Mouse (Mus musculus): ENCODE measurements at regions not wholly inside any gene's neighbourhood (a gene's known extent, or its start where the extent isn't known, plus 50 kb on each side); places are given as distances from the start of the nearest gene placed in this dataset.
A peak's percentile ranks its signal among the peaks of the same experiment; 100 is the strongest.
"Not testable (repeated sequence)": the region's sequence is repeated elsewhere in the genome, so short reads cannot be mapped to it uniquely, and the experiment has no call there.

GRCm38 (mm10) chr13:52310954-52311353 is 220.1 kb downstream of the Diras2 start:
- DNase-seq (ENCODE audit: low spot score) (no peak), ATAC-seq (ENCODE audit: low FRiP score, low TSS enrichment) (no peak)
- no peak for TF ChIP-seq CTCF (IDR thresholded peaks at IDR 0.05; ENCODE audit: low read depth)
- no peak for TF ChIP-seq EP300 (optimal IDR thresholded peaks at IDR 0.05)
- Histone ChIP-seq H3K4me1 (replicated peaks; ENCODE audit: control insufficient read depth, insufficient read depth) (no peaks in the 10 kb centered on the region), H3K9ac (ENCODE audit: low read length) (no peak overlapping the region), H3K4me3 (ENCODE audit: low read depth, low read length) (no peak overlapping the region), H3K27ac (replicated peaks) (no peak overlapping the region), H3K36me3 (ENCODE audit: control insufficient read depth, insufficient read depth, low read length) (no peaks in the 10 kb centered on the region), H3K4me2 (replicated peaks; ENCODE audit: low read depth) (no peak overlapping the region), H3K27me3 (ENCODE audit: control insufficient read depth, insufficient read depth, low read length) (no peaks in the 10 kb centered on the region), H3K9me3 (ENCODE audit: control insufficient read depth, low read length) (no peaks in the 10 kb centered on the region)
- 30% methylated on average over 2 of the region's 2 CpGs for WGBS

- Histone ChIP-seq H3K9ac (ENCODE audit: low read length) (no peak overlapping the region), H3K4me2 (replicated peaks; ENCODE audit: low read depth) (no peak overlapping the region), H3K27me3 (ENCODE audit: control insufficient read depth, insufficient read depth, low read length) (no peaks in the 10 kb centered on the region), H3K4me1 (replicated peaks; ENCODE audit: control insufficient read depth, insufficient read depth) (no peaks in the 10 kb centered on the region), H3K36me3 (ENCODE audit: control insufficient read depth, insufficient read depth, low read length) (no peaks in the 10 kb centered on the region), H3K9me3 (ENCODE audit: control insufficient read depth, low read length) (no peaks in the 10 kb centered on the region), H3K27ac (replicated peaks) (no peak overlapping the region), H3K4me3 (ENCODE audit: low read depth, low read length) (no peak overlapping the region)
- WGBS, result 84% methylated on average over 2 of the region's 2 CpGs
- ATAC-seq (ENCODE audit: low FRiP score, low TSS enrichment) (no peak), DNase-seq (ENCODE audit: low spot score) (no peak)
- TF ChIP-seq EP300 (optimal IDR thresholded peaks at IDR 0.05) (no peak), CTCF (IDR thresholded peaks at IDR 0.05; ENCODE audit: low read depth) (no peak)
These were observed 212.8 kb downstream of the Diras2 start for GRCm38 (mm10) chr13:52318276-52318675.

- H3K27me3 ChIP-seq (ENCODE audit: control insufficient read depth, insufficient read depth, low read length), result no peaks in the 10 kb centered on the region
- no peaks in the 10 kb centered on the region for H3K9me3 ChIP-seq (ENCODE audit: control insufficient read depth, low read length)
- 48% methylated on average over 3 of the region's 3 CpGs for WGBS
- no peaks in the 10 kb centered on the region for H3K36me3 ChIP-seq (ENCODE audit: control insufficient read depth, insufficient read depth, low read length)
- DNase-seq (ENCODE audit: low spot score) (peak; percentile 30), ATAC-seq (ENCODE audit: low FRiP score, low TSS enrichment) (no peak)
- no peak overlapping the region for H3K27ac ChIP-seq (replicated peaks)
- TF ChIP-seq EP300 (optimal IDR thresholded peaks at IDR 0.05), result no peak
- TF ChIP-seq CTCF (IDR thresholded peaks at IDR 0.05; ENCODE audit: low read depth), result no peak
- H3K4me1 ChIP-seq (replicated peaks; ENCODE audit: control insufficient read depth, insufficient read depth), result no peaks in the 10 kb centered on the region
- H3K4me3 ChIP-seq (ENCODE audit: low read depth, low read length), result no peak overlapping the region
- no peak overlapping the region for H3K4me2 ChIP-seq (replicated peaks; ENCODE audit: low read depth)
- H3K9ac ChIP-seq (ENCODE audit: low read length), result no peak overlapping the region
These were observed 207.4 kb downstream of the Diras2 start for GRCm38 (mm10) chr13:52323691-52324090.

GRCm38 (mm10) chr13:52324378-52324777 is 206.7 kb downstream of the Diras2 start:
- not testable (repeated sequence) for H3K27ac ChIP-seq (replicated peaks); H3K9me3 ChIP-seq (ENCODE audit: control insufficient read depth, low read length); H3K9ac ChIP-seq (ENCODE audit: low read length); H3K4me3 ChIP-seq (ENCODE audit: low read depth, low read length); H3K36me3 ChIP-seq (ENCODE audit: control insufficient read depth, insufficient read depth, low read length); H3K4me2 ChIP-seq (replicated peaks; ENCODE audit: low read depth); H3K27me3 ChIP-seq (ENCODE audit: control insufficient read depth, insufficient read depth, low read length); H3K4me1 ChIP-seq (replicated peaks; ENCODE audit: control insufficient read depth, insufficient read depth); DNase-seq (ENCODE audit: low spot score)
- 67% methylated on average over 3 of the region's 3 CpGs for WGBS
- 0 out of 2 replicates have a peak, but pooled peaks have one; percentile 40 for ATAC-seq (ENCODE audit: low FRiP score, low TSS enrichment)

GRCm38 (mm10) chr13:52325647-52326046 is 205.4 kb downstream of the Diras2 start:
- H3K4me3 ChIP-seq (ENCODE audit: low read depth, low read length); DNase-seq (ENCODE audit: low spot score); H3K4me1 ChIP-seq (replicated peaks; ENCODE audit: control insufficient read depth, insufficient read depth); H3K27ac ChIP-seq (replicated peaks); ATAC-seq (ENCODE audit: low FRiP score, low TSS enrichment); H3K9ac ChIP-seq (ENCODE audit: low read length); H3K36me3 ChIP-seq (ENCODE audit: control insufficient read depth, insufficient read depth, low read length); H3K4me2 ChIP-seq (replicated peaks; ENCODE audit: low read depth); H3K27me3 ChIP-seq (ENCODE audit: control insufficient read depth, insufficient read depth, low read length); H3K9me3 ChIP-seq (ENCODE audit: control insufficient read depth, low read length): not testable (repeated sequence)
- WGBS, result 62% methylated on average over 6 of the region's 6 CpGs

GRCm38 (mm10) chr13:52327734-52328133 is 203.3 kb downstream of the Diras2 start:
- DNase-seq (ENCODE audit: low spot score) (no peak), ATAC-seq (ENCODE audit: low FRiP score, low TSS enrichment) (no peak)
- Histone ChIP-seq H3K27me3 (ENCODE audit: control insufficient read depth, insufficient read depth, low read length) (no peaks in the 10 kb centered on the region), H3K27ac (replicated peaks) (no peak overlapping the region), H3K4me2 (replicated peaks; ENCODE audit: low read depth) (no peak overlapping the region), H3K4me1 (replicated peaks; ENCODE audit: control insufficient read depth, insufficient read depth) (no peaks in the 10 kb centered on the region), H3K9me3 (ENCODE audit: control insufficient read depth, low read length) (no peaks in the 10 kb centered on the region), H3K4me3 (ENCODE audit: low read depth, low read length) (no peak overlapping the region), H3K36me3 (ENCODE audit: control insufficient read depth, insufficient read depth, low read length) (no peaks in the 10 kb centered on the region), H3K9ac (ENCODE audit: low read length) (no peak overlapping the region)
- 89% methylated on average over 9 of the region's 9 CpGs for WGBS
- no peak for TF ChIP-seq EP300 (optimal IDR thresholded peaks at IDR 0.05)
- no peak for TF ChIP-seq CTCF (IDR thresholded peaks at IDR 0.05; ENCODE audit: low read depth)
